Mouse (Mus musculus) myocyte (in vitro differentiated cells): ENCODE results near the gene Rhox4f. TPM values are rescaled to one million over a fixed set of nuclear protein-coding genes. Genes with fewer than 3 reads are reported as not detected.
"Not testable (repeated sequence)": the region's sequence is repeated elsewhere in the genome, so short reads cannot be mapped to it uniquely, and the experiment has no call there.

Source experiments
- H3K27me3 ChIP-seq: one replicate; pipeline ENCODE4 v1.6.1; 2011; ENCODE audit not compliant: control insufficient read depth, insufficient read depth, insufficient read length
- H3K36me3 ChIP-seq: one replicate; pipeline ENCODE4 v1.6.1; 2011; ENCODE audit not compliant: control insufficient read depth, insufficient read depth
- H3K4me2 ChIP-seq: one replicate; pipeline ENCODE4 v1.6.1; 2011; ENCODE audit warnings: low read depth, control low read depth
- H3K4me3 ChIP-seq: one replicate; pipeline ENCODE4 v1.5.1; 2011; ENCODE audit warnings: mild to moderate bottlenecking, control low read depth, moderate library complexity
- H3K79me2 ChIP-seq: one replicate; pipeline ENCODE4 v1.6.1; 2011; ENCODE audit not compliant: control insufficient read depth, insufficient read depth
- H3ac ChIP-seq: one replicate; pipeline ENCODE4 v1.6.1; 2011; ENCODE audit not compliant: control insufficient read depth, insufficient read length
- polyA plus RNA-seq: library from polyadenylated mRNA; unstranded; fragments of >200 nt; fragmentation: generic; extraction: Trizol; gene quantifications from one replicate; pipeline ENCODE4 v1.2.1, GENCODE M21; 2012; ENCODE audit warnings: missing spikeins

The Rhox4f gene
- polyA plus RNA-seq: not detected

DNA sequence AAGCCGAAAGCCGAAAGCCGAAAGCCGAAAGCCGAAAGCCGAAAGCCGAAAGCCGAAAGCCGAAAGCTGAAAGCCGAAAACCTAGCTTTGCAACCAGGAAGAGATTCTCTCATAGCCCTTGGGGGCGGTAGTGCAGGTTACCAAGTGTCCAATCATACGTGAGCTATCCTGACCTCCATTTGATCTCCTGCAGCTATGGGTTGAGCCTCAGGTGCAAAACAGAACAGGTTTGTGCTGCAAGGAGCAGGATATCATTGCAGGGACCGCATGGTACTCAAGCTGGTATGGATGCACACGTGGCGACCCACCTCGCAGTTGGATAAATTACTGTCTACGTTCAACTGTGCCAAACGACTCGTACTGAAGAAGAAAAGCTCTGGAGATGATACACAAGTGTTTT lies at the start of gene Rhox4f:
TSS of gene Rhox4f (minus strand) at position 101 of the 400 bp plus-strand sequence.
- not testable (repeated sequence) for H3ac ChIP-seq, H3K4me3 ChIP-seq, H3K79me2 ChIP-seq, H3K36me3 ChIP-seq, H3K27me3 ChIP-seq, H3K4me2 ChIP-seq

DNA sequence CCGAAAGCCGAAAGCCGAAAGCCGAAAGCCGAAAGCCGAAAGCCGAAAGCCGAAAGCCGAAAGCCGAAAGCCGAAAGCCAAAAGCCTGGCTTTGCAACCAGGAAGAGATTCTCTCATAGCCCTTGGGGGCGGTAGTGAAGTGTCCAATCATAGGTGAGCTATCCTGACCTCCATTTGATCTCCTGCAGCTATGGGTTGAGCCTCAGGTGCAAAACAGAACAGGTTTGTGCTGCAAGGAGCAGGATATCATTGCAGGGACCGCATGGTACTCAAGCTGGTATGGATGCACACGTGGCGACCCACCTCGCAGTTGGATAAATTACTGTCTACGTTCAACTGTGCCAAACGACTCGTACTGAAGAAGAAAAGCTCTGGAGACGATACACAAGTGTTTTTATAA lies 43.7 kb upstream of the Rhox4f start, which contains the start of gene Rhox4g:
TSS of gene Rhox4g (minus strand) at position 101 of the 400 bp plus-strand sequence.
- not testable (repeated sequence) for H3K27me3 ChIP-seq, H3K4me3 ChIP-seq, H3K4me2 ChIP-seq, H3ac ChIP-seq, H3K36me3 ChIP-seq, H3K79me2 ChIP-seq

- not testable (repeated sequence) for H3K4me2 ChIP-seq
These were observed 35.9 kb upstream of the Rhox4f start, which contains the start of gene Rhox2g for GRCm38 (mm10) chrX:37643370-37643769. TSS of gene Rhox2g (minus strand) at chrX:37643470.

GRCm38 (mm10) chrX:37628512-37628911 lies 21.0 kb upstream of the Rhox4f start, which contains the start of gene Rhox3g:
TSS of gene Rhox3g (minus strand) at chrX:37628612.
- not testable (repeated sequence) for H3K36me3 ChIP-seq, H3K79me2 ChIP-seq, H3K27me3 ChIP-seq, H3K4me3 ChIP-seq, H3ac ChIP-seq
- H3K4me2 ChIP-seq: peak within 1 kb of the TSS; percentile 2

More at GRCm38 (mm10) chrX:37643370-37643769, 35.9 kb upstream of the Rhox4f start, which contains the start of gene Rhox2g:
- H3K4me3 ChIP-seq, H3K36me3 ChIP-seq, H3K27me3 ChIP-seq, H3ac ChIP-seq, H3K79me2 ChIP-seq: not testable (repeated sequence)

DNA sequence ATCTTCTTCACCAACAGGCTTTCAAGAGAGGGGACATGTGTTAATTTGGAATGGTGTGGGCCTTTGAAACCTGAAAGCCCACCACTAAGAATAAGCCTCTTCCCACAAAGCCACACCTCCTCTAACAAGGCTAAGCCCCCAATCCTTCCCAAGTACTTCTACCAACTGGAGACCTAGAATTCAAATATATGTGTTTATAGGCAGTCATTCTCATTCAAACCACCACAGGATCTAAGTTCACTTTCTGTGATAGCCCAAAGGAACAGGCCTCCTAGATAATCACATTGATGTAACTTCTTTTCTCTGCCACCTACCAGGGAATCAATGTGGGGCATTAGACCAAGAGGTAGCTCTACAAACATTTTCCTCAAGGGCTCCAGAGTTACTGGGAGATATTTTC lies 26.8 kb downstream of the Rhox4f start, which contains the start of gene Rhox3f:
TSS of gene Rhox3f (plus strand) at position 301 of the 400 bp plus-strand sequence.
- H3K79me2 ChIP-seq, H3ac ChIP-seq, H3K4me3 ChIP-seq, H3K27me3 ChIP-seq, H3K36me3 ChIP-seq, H3K4me2 ChIP-seq: not testable (repeated sequence)

DNA sequence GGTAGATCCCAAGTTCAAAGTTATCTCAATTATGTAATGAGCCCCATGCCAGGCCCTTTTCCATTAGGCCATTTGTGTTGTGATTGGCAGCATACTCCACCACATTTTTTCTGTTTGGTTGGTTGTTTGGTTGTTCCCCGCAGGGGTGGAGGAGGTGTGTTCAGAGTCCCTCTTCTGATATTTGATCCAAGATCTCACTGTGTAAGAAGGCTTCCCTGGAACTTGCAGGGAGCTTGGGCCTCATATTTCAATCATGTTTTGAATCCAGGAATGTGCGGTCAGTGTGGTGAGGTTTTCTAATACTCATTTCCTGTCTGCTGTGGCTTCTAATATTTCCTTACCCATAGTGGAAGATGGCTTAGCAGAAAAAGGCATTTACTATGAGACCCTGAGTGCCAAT lies 34.9 kb downstream of the Rhox4f start:
- H3K79me2 ChIP-seq, H3K4me2 ChIP-seq, H3K4me3 ChIP-seq, H3K27me3 ChIP-seq, H3ac ChIP-seq, H3K36me3 ChIP-seq: not testable (repeated sequence)

DNA sequence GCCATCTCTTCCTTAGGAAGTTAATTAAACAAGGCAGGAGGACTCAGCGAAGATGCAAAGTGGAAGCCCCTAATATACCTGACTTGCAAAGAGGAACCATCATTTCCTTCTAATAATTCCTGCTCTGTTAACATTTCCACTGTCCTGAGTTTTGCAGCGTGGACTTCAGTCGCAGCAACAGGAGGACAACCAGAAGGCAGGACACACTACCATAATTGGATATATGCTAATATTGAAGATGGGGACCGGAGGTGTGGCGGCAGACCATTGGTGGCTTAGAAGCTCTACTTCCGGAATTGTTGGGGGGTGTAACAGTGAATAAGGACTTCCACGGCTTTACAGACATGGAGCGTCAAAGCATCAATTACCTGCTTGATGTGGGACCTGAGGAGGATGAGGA lies 36.4 kb downstream of the Rhox4f start, which contains the start of gene Rhox2f:
TSS of gene Rhox2f (plus strand) at position 301 of the 400 bp plus-strand sequence.
- H3ac ChIP-seq, H3K4me2 ChIP-seq, H3K4me3 ChIP-seq, H3K27me3 ChIP-seq, H3K79me2 ChIP-seq, H3K36me3 ChIP-seq: not testable (repeated sequence)

DNA sequence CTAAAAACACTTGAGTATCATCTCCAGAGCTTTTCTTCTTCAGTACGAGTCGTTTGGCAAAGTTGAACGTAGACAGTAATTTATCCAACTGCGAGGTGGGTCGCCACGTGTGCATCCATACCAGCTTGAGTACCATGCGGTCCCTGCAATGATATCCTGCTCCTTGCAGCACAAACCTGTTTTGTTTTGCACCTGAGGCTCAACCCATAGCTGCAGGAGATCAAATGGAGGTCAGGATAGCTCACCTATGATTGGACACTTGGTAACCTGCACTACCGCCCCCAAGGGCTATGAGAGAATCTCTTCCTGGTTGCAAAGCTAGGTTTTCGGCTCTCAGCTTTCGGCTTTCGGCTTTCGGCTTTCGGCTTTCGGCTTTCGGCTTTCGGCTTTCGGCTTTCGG lies 50.4 kb downstream of the Rhox4f start, which contains the start of gene Rhox4e:
TSS of gene Rhox4e (plus strand) at position 301 of the 400 bp plus-strand sequence.
- not testable (repeated sequence) for H3K79me2 ChIP-seq, H3ac ChIP-seq, H3K4me2 ChIP-seq, H3K4me3 ChIP-seq, H3K36me3 ChIP-seq, H3K27me3 ChIP-seq

Other genes starting within 250 kb of the Rhox4f start
- gene Rhox3a2, start 227.7 kb downstream of the Rhox4f start, polyA plus RNA-seq: not detected
- gene Rhox4a2, start 216.9 kb downstream of the Rhox4f start, polyA plus RNA-seq: not detected
- not detected for gene Rhox2b, start 195.6 kb downstream of the Rhox4f start, polyA plus RNA-seq
- gene Rhox4b, start 175.2 kb downstream of the Rhox4f start, polyA plus RNA-seq: not detected
- not detected for gene Rhox2c, start 154.0 kb downstream of the Rhox4f start, polyA plus RNA-seq
- not detected for gene Rhox3c, start 149.1 kb downstream of the Rhox4f start, polyA plus RNA-seq
- gene Rhox4c, start 127.4 kb downstream of the Rhox4f start, polyA plus RNA-seq: not detected
- not detected for gene Rhox2d, start 114.3 kb downstream of the Rhox4f start, polyA plus RNA-seq
- not detected for gene Rhox4d, start 93.3 kb downstream of the Rhox4f start, polyA plus RNA-seq
- gene Rhox2e, start 77.3 kb downstream of the Rhox4f start, polyA plus RNA-seq: not detected
- gene Rhox3e, start 65.7 kb downstream of the Rhox4f start, polyA plus RNA-seq: not detected
- gene Rhox4e, start 50.3 kb downstream of the Rhox4f start, polyA plus RNA-seq: not detected
- gene Rhox2f, start 36.3 kb downstream of the Rhox4f start, polyA plus RNA-seq: not detected
- gene Rhox3f, start 26.7 kb downstream of the Rhox4f start, polyA plus RNA-seq: not detected
- not detected for gene Rhox3g, start 20.9 kb upstream of the Rhox4f start, polyA plus RNA-seq
- gene Rhox2g, start 35.8 kb upstream of the Rhox4f start, polyA plus RNA-seq: not detected
- gene Rhox4g, start 43.6 kb upstream of the Rhox4f start, polyA plus RNA-seq: not detected
- gene Rhox3h, start 61.1 kb upstream of the Rhox4f start, polyA plus RNA-seq: not detected
- gene Rhox2h, start 65.6 kb upstream of the Rhox4f start, polyA plus RNA-seq: not detected
- 4.4 TPM for gene Rhox5, start 197.1 kb upstream of the Rhox4f start, polyA plus RNA-seq
- not detected for gene Rhox6, start 219.2 kb upstream of the Rhox4f start, polyA plus RNA-seq
- not detected for gene Rhox7a, start 224.0 kb upstream of the Rhox4f start, polyA plus RNA-seq